Mouse (Mus musculus) CH12.LX (cell line): ENCODE data around the gene Ffar1. TPM values are rescaled to one million over a fixed set of nuclear protein-coding genes. Genes with fewer than 3 reads are reported as not detected.
A peak's percentile ranks its signal among the peaks of the same experiment; 100 is the strongest.

Experiments
- DNase-seq: peaks from one replicate; pipeline ENCODE4 v3.0.0-alpha.2; 2013; ENCODE audit errors: extremely low read depth
- H3K27ac ChIP-seq: 2 replicates; pipeline ENCODE4 v1.5.1; 2012; ENCODE audit warnings: low read depth, mild to moderate bottlenecking, control low read depth, moderate library complexity; ENCODE audit not compliant: insufficient read depth
- H3K27me3 ChIP-seq: replicated peaks from 2 replicates; pipeline ENCODE3; 2012; ENCODE audit warnings: inconsistent platforms
- H3K36me3 ChIP-seq, 2 experiments: replicated peaks in 1 of 2; 2 replicates each; pipeline versions ENCODE3 to v1.6.1; 2012; ENCODE audit warnings: inconsistent platforms in 1 of 2, low read length in 1 of 2, mild to moderate bottlenecking in 1 of 2, mixed read lengths in 1 of 2, moderate library complexity in 1 of 2; ENCODE audit not compliant: control insufficient read depth in 1 of 2, insufficient read depth in 1 of 2
- H3K4me1 ChIP-seq, 2 experiments: 2 replicates each; pipeline ENCODE4 v1.6.1; 2012; ENCODE audit warnings: inconsistent platforms in 1 of 2, moderate library complexity in 1 of 2; ENCODE audit not compliant: insufficient read depth in 2 of 2, control insufficient read depth in 1 of 2
- H3K4me2 ChIP-seq: 2 replicates; pipeline ENCODE4 v1.6.1; 2012; ENCODE audit warnings: low read depth, mild to moderate bottlenecking, control low read depth; ENCODE audit not compliant: poor library complexity, insufficient read depth, severe bottlenecking
- H3K4me3 ChIP-seq, 3 experiments: fragments of 150-350 bp in 1 of 3; sonication (generic) in 1 of 3; replicated peaks in 1 of 3; 2 replicates each; pipeline versions ENCODE3 to v1.5.1; 2011 to 2012; ENCODE audit warnings: low read depth in 2 of 3, low read length in 2 of 3, mild to moderate bottlenecking in 2 of 3, moderate library complexity in 2 of 3, control low read depth in 1 of 3, improper control_type of control experiment in 1 of 3, inconsistent platforms in 1 of 3, mixed read lengths in 1 of 3; ENCODE audit not compliant: poor library complexity in 1 of 3
- H3K79me2 ChIP-seq: replicated peaks from 2 replicates; pipeline ENCODE4 v1.6.1; 2012; ENCODE audit warnings: mild to moderate bottlenecking, moderate library complexity; ENCODE audit not compliant: control insufficient read depth, poor library complexity, insufficient read depth, severe bottlenecking; ENCODE audit errors: extremely low read depth
- H3K9ac ChIP-seq: 2 replicates; pipeline ENCODE4 v1.6.1; 2012; ENCODE audit warnings: low read depth, mild to moderate bottlenecking, control low read depth, moderate library complexity; ENCODE audit not compliant: insufficient read depth
- H3K9me3 ChIP-seq: replicated peaks from 2 replicates; pipeline ENCODE3; 2012; ENCODE audit warnings: low read length, inconsistent platforms, mixed read lengths
- BHLHE40 ChIP-seq: IDR thresholded peaks from 2 replicates; pipeline ENCODE4 v1.6.1; 2011; ENCODE audit warnings: mild to moderate bottlenecking, low read depth, low read length, improper control_type of control experiment
- CTCF ChIP-seq, 2 experiments: IDR thresholded peaks in 1 of 2; conservative IDR thresholded peaks in 1 of 2; 2 replicates each; pipeline ENCODE4 v1.5.1; 2011 to 2012; ENCODE audit warnings: low read depth in 2 of 2, low read length in 2 of 2, improper control_type of control experiment in 1 of 2, inconsistent platforms in 1 of 2, mild to moderate bottlenecking in 1 of 2, moderate library complexity in 1 of 2
- E2F4 ChIP-seq: IDR thresholded peaks from 2 replicates; pipeline ENCODE4 v1.6.1; 2011; ENCODE audit warnings: low read depth, low read length, improper control_type of control experiment; ENCODE audit not compliant: insufficient replicate concordance
- ELF1 ChIP-seq: IDR thresholded peaks from 2 replicates; pipeline ENCODE4 v1.6.1; 2014; ENCODE audit warnings: low read depth, mild to moderate bottlenecking, inconsistent platforms, low read length, improper control_type of control experiment
- GABPA ChIP-seq: IDR thresholded peaks from 2 replicates; pipeline ENCODE4 v1.6.1; 2012; ENCODE audit warnings: low read depth, low read length, improper control_type of control experiment, inconsistent platforms; ENCODE audit not compliant: insufficient replicate concordance
- HCFC1 ChIP-seq: IDR thresholded peaks from 2 replicates; pipeline ENCODE4 v1.6.1; 2012; ENCODE audit warnings: low read depth, mild to moderate bottlenecking, inconsistent platforms, low read length, improper control_type of control experiment
- IRF4 ChIP-seq: IDR thresholded peaks from 2 replicates; pipeline ENCODE4 v1.6.1; 2014; ENCODE audit warnings: low read depth, mild to moderate bottlenecking, inconsistent platforms, low read length, improper control_type of control experiment
- JUN ChIP-seq: IDR thresholded peaks from 2 replicates; pipeline ENCODE4 v1.6.1; 2011; ENCODE audit warnings: low read depth, mild to moderate bottlenecking, low read length, improper control_type of control experiment, moderate library complexity; ENCODE audit not compliant: insufficient read depth
- JUND ChIP-seq: conservative IDR thresholded peaks from 2 replicates; pipeline ENCODE4 v1.6.1; 2011; ENCODE audit warnings: low read depth, low read length, improper control_type of control experiment
- MAX ChIP-seq: IDR thresholded peaks from 2 replicates; pipeline ENCODE4 v1.6.1; 2011; ENCODE audit warnings: low read length, improper control_type of control experiment
- MAZ ChIP-seq: IDR thresholded peaks from 2 replicates; pipeline ENCODE4 v1.6.1; 2012; ENCODE audit warnings: low read depth, mild to moderate bottlenecking, inconsistent platforms, low read length, improper control_type of control experiment, moderate library complexity
- MXI1 ChIP-seq: IDR thresholded peaks from 2 replicates; pipeline ENCODE4 v1.6.1; 2011; ENCODE audit warnings: mild to moderate bottlenecking, low read depth, low read length, improper control_type of control experiment
- MYC ChIP-seq: IDR thresholded peaks from 2 replicates; pipeline ENCODE4 v1.6.1; 2011; ENCODE audit warnings: low read depth, mild to moderate bottlenecking, improper control_type of control experiment, low read length
- NELFE ChIP-seq: IDR thresholded peaks from 2 replicates; pipeline ENCODE4 v1.6.1; 2011; ENCODE audit warnings: low read depth, low read length, improper control_type of control experiment
- NRF1 ChIP-seq: IDR thresholded peaks from 2 replicates; pipeline ENCODE4 v1.6.1; 2014; ENCODE audit warnings: low read depth, mild to moderate bottlenecking, inconsistent platforms, low read length, improper control_type of control experiment, moderate library complexity
- PAX5 ChIP-seq: IDR thresholded peaks from 2 replicates; pipeline ENCODE4 v1.6.1; 2012; ENCODE audit warnings: low read length, inconsistent platforms, mixed read lengths
- POLR2A ChIP-seq: IDR thresholded peaks from 2 replicates; pipeline ENCODE4 v1.6.1; 2011; ENCODE audit warnings: low read depth, mild to moderate bottlenecking, improper control_type of control experiment, low read length
- TBP ChIP-seq: conservative IDR thresholded peaks from 2 replicates; pipeline ENCODE4 v1.6.1; 2011; ENCODE audit warnings: low read depth, low read length, improper control_type of control experiment
- TCF12 ChIP-seq: IDR thresholded peaks from 2 replicates; pipeline ENCODE4 v1.6.1; 2014; ENCODE audit warnings: low read depth, mild to moderate bottlenecking, inconsistent platforms, low read length, improper control_type of control experiment
- UBTF ChIP-seq: IDR thresholded peaks from 2 replicates; pipeline ENCODE4 v1.6.1; 2012; ENCODE audit warnings: low read depth, mild to moderate bottlenecking, inconsistent platforms, low read length, improper control_type of control experiment, moderate library complexity
- USF2 ChIP-seq: conservative IDR thresholded peaks from 2 replicates; pipeline ENCODE4 v1.6.1; 2011; ENCODE audit warnings: low read depth, low read length, improper control_type of control experiment
- ZKSCAN1 ChIP-seq: IDR thresholded peaks from 2 replicates; pipeline ENCODE4 v1.6.1; 2012; ENCODE audit warnings: low read depth, inconsistent platforms, low read length, improper control_type of control experiment, borderline replicate concordance
- ZMIZ1 ChIP-seq: IDR thresholded peaks from 2 replicates; pipeline ENCODE4 v1.6.1; 2012; ENCODE audit warnings: low read depth, mild to moderate bottlenecking, inconsistent platforms, low read length, improper control_type of control experiment
- dilution Hi-C: fragments of 300-500 bp; cut with MboI; formaldehyde crosslinking; loops from 2 replicates; pipeline ENCODE4 v1.14.3; 2020; ENCODE audit warnings: low sequenced_read_pairs; ENCODE audit not compliant: extremely low pct_unique_long_range_greater_than_20kb, extremely low pct_ligation_motif_present
- in situ Hi-C: fragments of 300-500 bp; cut with MboI; formaldehyde crosslinking; loops from 3 replicates; pipeline ENCODE4 v1.14.3; 2019; ENCODE audit warnings: low sequenced_read_pairs, low pct_ligation_motif_present, low pct_unique_long_range_greater_than_20kb, mixed read lengths
- polyA plus RNA-seq: library from polyadenylated mRNA; unstranded; fragments of >175 nt; gene quantifications from 2 replicates; pipeline ENCODE4 v1.2.1, GENCODE M21; 2012; ENCODE audit warnings: low read depth; ENCODE audit not compliant: insufficient read length
- total RNA-seq, 2 experiments: library from RNA; depleted of rRNA; stranded (reverse); fragments of 300-350 nt in 1 of 2; fragments of >200 nt in 1 of 2; gene quantifications; 2 replicates each; pipeline ENCODE4 v1.2.3; 2012 to 2014

Gene Ffar1
- total and polyA plus RNA-seq, 3 experiments: 0.34 to 17.2 (median 1.2) TPM

- TF ChIP-seq HCFC1: peak; percentile 10; the same call in 1 of the 2 replicates
- TF ChIP-seq CTCF (conservative IDR thresholded peaks at IDR 0.05 in 1 of 2, IDR thresholded peaks at IDR 0.05 in 1 of 2; ENCODE audit: low read depth in 2 of 2, low read length in 2 of 2): peak; percentile 77 to 93
- TF ChIP-seq POLR2A: no peak
- no peak; the same call in none of the 2 replicates for TF ChIP-seq MAZ
- TF ChIP-seq MAX: peak; percentile 50; the same call in 1 of the 2 replicates
- no peak for TF ChIP-seq PAX5
- peak; percentile 51; the same call in 1 of the 2 replicates for TF ChIP-seq TCF12
- TF ChIP-seq BHLHE40: peak; percentile 36; the same call in 1 of the 2 replicates
- peak; percentile 40; the same call in 1 of the 2 replicates for TF ChIP-seq NELFE
- TF ChIP-seq ELF1: no peak
- TF ChIP-seq ZMIZ1: no peak; the same call in 1 of the 2 replicates
- 0 out of 2 replicates have a peak, but pooled peaks have one; percentile 15 for TF ChIP-seq IRF4
- TF ChIP-seq GABPA: no peak
- no peak for TF ChIP-seq UBTF
- no peak for TF ChIP-seq TBP
- TF ChIP-seq, all 38 proteins: peak for 16
These were observed 2.1 kb downstream of the Ffar1 start (continued) for GRCm38 (mm10) chr7:30859290-30859634.

- H3K9me3 ChIP-seq: no peaks in the 10 kb centered on the region
- H3K4me1 ChIP-seq: peaks cover 8 to 42% of the 10 kb centered on the region in 2 experiments
- no peak overlapping the region for H3K9ac ChIP-seq
- no peaks in the 10 kb centered on the region for H3K27me3 ChIP-seq
- H3K4me3 ChIP-seq: no peak overlapping the region
- no peak for DNase-seq
- no peak overlapping the region for H3K4me2 ChIP-seq
- dilution Hi-C loops (no loop called here), in situ Hi-C loops (no loop called here)
- no peak overlapping the region for H3K27ac ChIP-seq
- H3K79me2 ChIP-seq: no peaks in the 10 kb centered on the region
- no peak for TF ChIP-seq NELFE
- no peak for TF ChIP-seq JUN
- TF ChIP-seq MXI1: no peak
- TF ChIP-seq IRF4: no peak
- TF ChIP-seq MAX: no peak
- no peak for TF ChIP-seq PAX5
- no peak for TF ChIP-seq E2F4
- no peak for TF ChIP-seq BHLHE40
- TF ChIP-seq JUND: no peak
- no peak for TF ChIP-seq MYC
- H3K36me3 ChIP-seq: peaks cover 0 to 24% of the 10 kb centered on the region in 2 experiments
These were observed 3.6 kb downstream of the Ffar1 start for GRCm38 (mm10) chr7:30857746-30858145.

GRCm38 (mm10) chr7:30856078-30856477 is 5.3 kb downstream of the Ffar1 start, which contains the start of gene Ffar3:
TSS of gene Ffar3 (minus strand) at chr7:30856178.
- Histone ChIP-seq H3K4me1 (peaks cover 15 to 47% of the 10 kb centered on the region in 2 experiments), H3K27ac (no peak within 1 kb of the TSS), H3K9ac (no peak within 1 kb of the TSS), H3K4me2 (no peak within 1 kb of the TSS)
- in situ Hi-C loops: no loop called here
- TF ChIP-seq ELF1 (no peak), E2F4 (no peak), POLR2A (no peak), UBTF (no peak), CTCF (conservative IDR thresholded peaks at IDR 0.05 in 1 of 2, IDR thresholded peaks at IDR 0.05 in 1 of 2; ENCODE audit: low read depth in 2 of 2, low read length in 2 of 2) (no peak), USF2 (no peak), BHLHE40 (no peak), TBP (no peak), NRF1 (no peak), ZKSCAN1 (no peak), GABPA (no peak)
- TF ChIP-seq, all 38 proteins: peak for 0
- peaks cover 0 to 11% of the 10 kb centered on the region in 2 experiments for H3K36me3 ChIP-seq
- no peaks in the 10 kb centered on the region for H3K9me3 ChIP-seq
- dilution Hi-C loops: no loop called here
- no peaks in the 10 kb centered on the region for H3K79me2 ChIP-seq
- DNase-seq: no peak
- H3K4me3 ChIP-seq: no peak within 1 kb of the TSS
- H3K27me3 ChIP-seq: no peaks in the 10 kb centered on the region
